Mouse (Mus musculus) adrenal gland, adult 8-10 months (tissue): ENCODE measurements around the gene Arpp21. TPM values are rescaled to one million over a fixed set of nuclear protein-coding genes. Genes with fewer than 3 reads are reported as not detected.
A peak's percentile ranks its signal among the peaks of the same experiment; 100 is the strongest.
"Not testable (repeated sequence)": the region's sequence is repeated elsewhere in the genome, so short reads cannot be mapped to it uniquely, and the experiment has no call there.

Experiments used
- DNase-seq: peaks from one replicate; pipeline ENCODE4 v3.0.0; 2022
- total RNA-seq, 4 experiments: library from RNA; stranded (reverse); gene quantifications; 2 replicates each; pipeline ENCODE4 v1.2.4; 2022

Gene Arpp21
- total RNA-seq, 4 experiments from 2014 or later: 0.20 to 1.0 (median 0.58) TPM

- no peak for DNase-seq
These were observed 134.7 kb downstream of the Arpp21 start for GRCm38 (mm10) chr9:112100841-112101595.

GRCm38 (mm10) chr9:112098267-112098666 is 137.5 kb downstream of the Arpp21 start:
- no peak for DNase-seq

- no peak for DNase-seq
These were observed 140.0 kb downstream of the Arpp21 start for GRCm38 (mm10) chr9:112095708-112096107.

- DNase-seq: no peak
These were observed 140.5 kb downstream of the Arpp21 start for GRCm38 (mm10) chr9:112095198-112095597.

- no peak for DNase-seq
These were observed 156.8 kb downstream of the Arpp21 start for GRCm38 (mm10) chr9:112078903-112079302.

GRCm38 (mm10) chr9:112078453-112078852 is 157.3 kb downstream of the Arpp21 start:
- no peak for DNase-seq

GRCm38 (mm10) chr9:112075273-112075672 is 160.5 kb downstream of the Arpp21 start:
- DNase-seq: no peak

- DNase-seq: no peak
These were observed 160.9 kb downstream of the Arpp21 start for GRCm38 (mm10) chr9:112074872-112075271.

- peak; percentile 2 for DNase-seq
These were observed 164.4 kb downstream of the Arpp21 start for GRCm38 (mm10) chr9:112071368-112071767.

- DNase-seq: no peak
These were observed 164.8 kb downstream of the Arpp21 start for GRCm38 (mm10) chr9:112070961-112071360.

GRCm38 (mm10) chr9:112068250-112068649 is 167.5 kb downstream of the Arpp21 start:
- DNase-seq: no peak

- DNase-seq: no peak
These were observed 174.9 kb downstream of the Arpp21 start for GRCm38 (mm10) chr9:112060696-112061425.

GRCm38 (mm10) chr9:112054807-112055381 is 180.8 kb downstream of the Arpp21 start:
- DNase-seq: no peak

GRCm38 (mm10) chr9:112047903-112048467 is 187.8 kb downstream of the Arpp21 start:
- DNase-seq: no peak

- DNase-seq: no peak
These were observed 195.2 kb downstream of the Arpp21 start for GRCm38 (mm10) chr9:112040566-112040965.

GRCm38 (mm10) chr9:112037732-112038131 is 198.0 kb downstream of the Arpp21 start:
- DNase-seq: no peak

GRCm38 (mm10) chr9:112033840-112034239 is 201.9 kb downstream of the Arpp21 start:
- not testable (repeated sequence) for DNase-seq

- DNase-seq: no peak
These were observed 203.6 kb downstream of the Arpp21 start for GRCm38 (mm10) chr9:112032169-112032568.

GRCm38 (mm10) chr9:112023562-112024015 is 212.1 kb downstream of the Arpp21 start:
- no peak for DNase-seq

GRCm38 (mm10) chr9:112023111-112023510 is 212.6 kb downstream of the Arpp21 start:
- no peak for DNase-seq
